Mouse (Mus musculus) CH12.LX (cell line): ENCODE results near the gene Tiam1.

ENCODE experiments used
- CTCF ChIP-seq, 2 experiments: IDR thresholded peaks in 1 of 2; conservative IDR thresholded peaks in 1 of 2; 2 replicates each; pipeline ENCODE4 v1.5.1; 2011 to 2012; ENCODE audit warnings: low read depth in 2 of 2, low read length in 2 of 2, improper control_type of control experiment in 1 of 2, inconsistent platforms in 1 of 2, mild to moderate bottlenecking in 1 of 2, moderate library complexity in 1 of 2
- E2F4 ChIP-seq: IDR thresholded peaks from 2 replicates; pipeline ENCODE4 v1.6.1; 2011; ENCODE audit warnings: low read depth, low read length, improper control_type of control experiment; ENCODE audit not compliant: insufficient replicate concordance
- EP300 ChIP-seq: IDR thresholded peaks from 2 replicates; pipeline ENCODE4 v1.6.1; 2011; ENCODE audit warnings: low read length, improper control_type of control experiment
- MEF2A ChIP-seq: IDR thresholded peaks from 2 replicates; pipeline ENCODE4 v1.6.1; 2014; ENCODE audit warnings: low read depth, mild to moderate bottlenecking, inconsistent platforms, low read length, improper control_type of control experiment, borderline replicate concordance
- POLR2A ChIP-seq: IDR thresholded peaks from 2 replicates; pipeline ENCODE4 v1.6.1; 2011; ENCODE audit warnings: low read depth, mild to moderate bottlenecking, improper control_type of control experiment, low read length
- RCOR1 ChIP-seq: conservative IDR thresholded peaks from 2 replicates; pipeline ENCODE4 v1.6.1; 2012; ENCODE audit warnings: low read depth, mild to moderate bottlenecking, inconsistent platforms, low read length, improper control_type of control experiment

GRCm38 (mm10) chr16:89936571-89936970, 207.0 kb downstream of the Tiam1 start:
- TF ChIP-seq EP300: no peak
- TF ChIP-seq RCOR1: no peak
- no peak for TF ChIP-seq CTCF (conservative IDR thresholded peaks at IDR 0.05 in 1 of 2, IDR thresholded peaks at IDR 0.05 in 1 of 2; ENCODE audit: low read depth in 2 of 2, low read length in 2 of 2)
- TF ChIP-seq POLR2A: no peak
- no peak for TF ChIP-seq MEF2A
- no peak for TF ChIP-seq E2F4
